Mouse (Mus musculus) forebrain, embryonic 12.5 days (tissue): ENCODE measurements around the gene Sema5a. TPM values are rescaled to one million over a fixed set of nuclear protein-coding genes. Genes with fewer than 3 reads are reported as not detected.

Experiments
- ATAC-seq: fragments of 200-750 bp; cut with Nextera tagmentation; 2 replicates; pipeline ENCODE4 v1.8.0; 2017; ENCODE audit warnings: moderate TSS enrichment; ENCODE audit not compliant: low FRiP score
- H3K27ac ChIP-seq: fragments of 300-500 bp; sonication (generic); 2 replicates; pipeline ENCODE4 v1.5.1; 2016; ENCODE audit warnings: mild to moderate bottlenecking
- H3K27me3 ChIP-seq: fragments of 300-500 bp; sonication (generic); 2 replicates; pipeline ENCODE4 v1.6.1; 2016; ENCODE audit warnings: mild to moderate bottlenecking
- H3K36me3 ChIP-seq: fragments of 300-500 bp; sonication (generic); replicated peaks from 2 replicates; pipeline ENCODE4 v1.6.1; 2016; ENCODE audit warnings: mild to moderate bottlenecking
- H3K4me1 ChIP-seq: fragments of 300-500 bp; sonication (generic); 2 replicates; pipeline ENCODE4 v1.6.1; 2016
- H3K4me2 ChIP-seq: fragments of 300-500 bp; sonication (generic); 2 replicates; pipeline ENCODE4 v1.6.1; 2016; ENCODE audit warnings: mild to moderate bottlenecking, moderate library complexity
- H3K4me3 ChIP-seq: fragments of 300-500 bp; sonication (generic); replicated peaks from 2 replicates; pipeline ENCODE4 v1.5.1; 2016; ENCODE audit warnings: mild to moderate bottlenecking
- H3K9ac ChIP-seq: fragments of 300-500 bp; sonication (generic); 2 replicates; pipeline ENCODE4 v1.6.1; 2016; ENCODE audit warnings: mild to moderate bottlenecking
- H3K9me3 ChIP-seq: fragments of 300-500 bp; sonication (generic); 2 replicates; pipeline ENCODE4 v1.6.1; 2016
- WGBS: fragments of 180-500 bp; shearing (Covaris S2); methylation state at CpG from one replicate; pipeline ENCODE4 v1.1.7; 2016; 5-methylcytosine and 5-hydroxymethylcytosine counted together
- polyA plus RNA-seq: library from polyadenylated mRNA; unstranded; fragments of >200 nt; fragmentation: Nextera tagmentation; extraction: Ambion mirVana; gene quantifications from 2 replicates; pipeline ENCODE4 v1.2.1, GENCODE M21; 2016

The Sema5a gene
- polyA plus RNA-seq, 1 experiment from 2014 or later = 20.7 TPM

- Histone ChIP-seq H3K4me2 (no peak overlapping the region), H3K36me3 (no peaks in the 10 kb centered on the region), H3K27me3 (no peaks in the 10 kb centered on the region), H3K4me1 (no peaks in the 10 kb centered on the region), H3K9me3 (no peaks in the 10 kb centered on the region), H3K27ac (no peak overlapping the region), H3K9ac (no peak overlapping the region), H3K4me3 (no peak overlapping the region)
- ATAC-seq = no peak
- 93% methylated on average over 5 of the region's 5 CpGs for WGBS
Measured at GRCm38 (mm10) chr15:32322455-32323220, 78.0 kb downstream of the Sema5a start.

DNA sequence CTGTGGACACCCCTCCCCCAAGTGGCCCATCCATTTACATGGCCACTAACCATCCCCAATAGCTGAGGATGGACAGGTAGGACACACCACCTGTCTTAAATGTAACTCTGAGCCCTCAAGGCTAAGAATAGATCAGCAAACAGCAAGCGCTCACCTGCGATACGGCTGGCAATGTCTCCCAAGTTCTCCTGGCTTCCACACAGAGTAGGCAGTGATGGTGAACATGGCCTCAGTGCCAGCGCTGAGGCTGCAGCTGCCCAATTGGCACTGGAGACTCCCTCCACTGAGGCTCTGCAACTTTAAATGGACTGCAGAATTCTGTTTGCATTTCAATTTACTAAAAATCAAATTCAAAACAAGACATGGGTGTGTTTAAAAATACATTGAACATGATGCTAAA lies 78.6 kb downstream of the Sema5a start:
- WGBS = 97% methylated on average over 4 of the region's 4 CpGs
- Histone ChIP-seq H3K27ac (no peak overlapping the region), H3K36me3 (no peaks in the 10 kb centered on the region), H3K4me3 (no peak overlapping the region), H3K27me3 (no peaks in the 10 kb centered on the region), H3K4me2 (no peak overlapping the region), H3K9me3 (no peaks in the 10 kb centered on the region), H3K9ac (no peak overlapping the region), H3K4me1 (no peaks in the 10 kb centered on the region)
- ATAC-seq = no peak

DNA sequence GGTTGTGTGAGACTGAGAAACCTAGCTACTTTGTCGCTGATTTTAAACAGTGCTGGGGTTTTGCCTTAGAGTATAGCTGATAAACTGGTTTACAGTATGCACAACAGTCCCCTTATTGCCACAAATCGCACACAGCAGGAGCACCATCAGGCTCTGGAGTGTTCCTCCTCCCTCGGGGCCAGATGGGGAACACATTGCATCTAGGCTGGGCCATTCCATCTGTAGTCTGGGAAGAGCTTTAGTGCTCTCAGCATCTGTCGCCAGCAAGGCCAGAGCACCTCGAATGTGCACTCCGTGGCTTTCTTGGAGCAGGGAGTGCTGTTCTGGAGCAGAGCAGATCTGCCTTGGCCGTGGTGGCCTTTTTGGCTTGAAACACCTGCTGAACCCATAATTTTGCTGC lies 79.5 kb downstream of the Sema5a start:
- no peak overlapping the region for H3K4me2 ChIP-seq
- no peak overlapping the region for H3K9ac ChIP-seq
- H3K4me3 ChIP-seq = no peak overlapping the region
- H3K27me3 ChIP-seq = no peaks in the 10 kb centered on the region
- no peaks in the 10 kb centered on the region for H3K9me3 ChIP-seq
- H3K36me3 ChIP-seq = no peaks in the 10 kb centered on the region
- peaks cover 6% of the 10 kb centered on the region for H3K4me1 ChIP-seq
- no peak for ATAC-seq
- 70% methylated on average over 7 of the region's 7 CpGs for WGBS
- H3K27ac ChIP-seq = no peak overlapping the region

DNA sequence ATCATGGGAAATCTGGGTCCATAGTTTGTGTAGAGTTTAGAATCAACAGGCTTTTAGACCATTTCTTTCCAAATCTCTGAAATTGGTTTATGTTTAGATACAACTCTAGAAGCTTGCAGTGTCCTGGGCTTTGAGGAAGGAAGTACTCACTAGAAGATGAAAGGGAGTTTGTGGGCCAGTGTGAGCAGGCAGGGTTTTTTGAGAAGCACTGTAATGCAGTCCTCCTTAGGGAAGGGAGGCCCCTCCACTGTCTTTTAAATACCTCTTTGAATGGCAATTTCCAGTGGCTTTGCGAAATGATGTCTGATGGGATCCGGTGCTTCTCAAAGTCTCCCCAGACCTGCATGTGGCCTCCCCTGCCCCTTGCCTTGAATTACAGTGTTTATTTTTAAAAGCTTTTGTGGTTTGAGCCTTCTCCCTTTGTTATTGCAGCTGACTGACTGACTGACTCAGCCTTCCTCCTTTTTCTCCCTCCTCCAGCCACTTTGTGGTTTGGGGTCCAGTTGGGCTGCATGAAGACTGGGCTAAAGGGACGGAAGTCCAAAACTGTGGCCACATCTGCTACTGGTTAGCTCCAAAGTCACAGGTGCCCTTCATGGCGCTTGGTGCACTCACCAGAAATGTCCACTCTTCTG lies 83.9 kb downstream of the Sema5a start:
- H3K9ac ChIP-seq = no peak overlapping the region
- no peaks in the 10 kb centered on the region for H3K27me3 ChIP-seq
- no peaks in the 10 kb centered on the region for H3K9me3 ChIP-seq
- H3K4me1 ChIP-seq = peaks cover 27% of the 10 kb centered on the region
- H3K4me2 ChIP-seq = no peak overlapping the region
- peak overlapping the region; percentile 50; the same call in 1 of the 2 replicates for H3K27ac ChIP-seq
- WGBS = 53% methylated on average over 4 of the region's 4 CpGs
- H3K4me3 ChIP-seq = no peak overlapping the region
- no peaks in the 10 kb centered on the region for H3K36me3 ChIP-seq
- ATAC-seq = no peak

DNA sequence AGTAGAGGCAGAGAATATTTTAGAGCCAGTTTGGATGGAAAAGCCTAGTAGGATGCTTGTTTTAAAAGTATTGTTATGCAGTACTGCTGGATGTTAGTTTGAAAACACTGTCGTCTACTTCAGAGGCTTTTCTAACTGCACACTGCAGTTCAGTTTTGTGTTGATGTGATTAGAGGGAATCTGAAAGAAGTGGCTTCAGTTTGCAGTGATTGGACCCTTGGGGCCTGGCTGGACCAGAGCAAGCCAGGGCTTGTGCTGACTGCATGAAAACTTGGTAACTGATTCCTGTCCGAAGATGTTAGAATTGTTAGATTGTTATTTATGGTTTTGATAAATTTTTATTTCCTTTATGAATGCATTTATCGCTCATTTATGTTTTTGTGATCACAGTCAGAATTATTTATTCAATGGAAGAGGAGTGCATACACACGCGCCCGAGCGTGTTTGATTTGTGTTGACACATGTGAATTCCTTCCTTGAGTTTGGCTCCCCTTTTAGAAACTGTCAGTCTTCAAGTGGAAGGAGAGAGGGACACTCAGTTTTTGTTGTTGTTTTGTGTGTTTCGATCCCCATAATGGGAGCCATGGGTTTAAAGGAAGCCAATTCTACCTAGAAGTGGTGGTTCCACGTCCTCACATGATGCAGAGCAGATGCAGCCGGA lies 85.2 kb downstream of the Sema5a start:
- Histone ChIP-seq H3K4me2 (no peak overlapping the region), H3K27ac (peak overlapping the region; percentile 50; the same call in 1 of the 2 replicates), H3K4me3 (no peak overlapping the region), H3K27me3 (no peaks in the 10 kb centered on the region), H3K9me3 (no peaks in the 10 kb centered on the region), H3K4me1 (peaks cover 27% of the 10 kb centered on the region), H3K36me3 (no peaks in the 10 kb centered on the region), H3K9ac (no peak overlapping the region)
- WGBS = 72% methylated on average over 10 of the region's 10 CpGs
- no peak for ATAC-seq

DNA sequence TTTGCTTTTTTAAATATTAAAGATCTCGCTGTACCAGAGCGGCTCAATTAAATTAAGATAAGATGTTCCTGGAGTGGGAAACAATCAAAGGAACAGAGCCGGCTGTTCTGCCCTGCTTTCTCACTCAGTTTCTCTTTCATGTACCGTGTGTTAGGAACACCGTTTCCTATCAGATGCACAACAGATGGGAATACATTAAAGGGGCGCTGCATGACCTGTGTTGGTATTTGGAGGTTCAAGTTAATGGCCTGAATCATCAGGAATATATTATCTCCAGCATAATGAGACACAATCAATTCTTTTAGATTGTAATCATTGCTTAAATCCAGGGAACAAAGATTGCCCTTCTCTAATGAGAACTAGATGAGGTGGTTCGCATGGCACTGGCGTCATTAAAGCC lies 85.8 kb downstream of the Sema5a start:
- 34% methylated on average over 8 of the region's 8 CpGs for whole genome bisulfite sequencing
- peak; percentile 57; the same call in 1 of the 2 replicates for ATAC-seq
- Histone ChIP-seq H3K4me2 (no peak overlapping the region), H3K4me3 (no peak overlapping the region), H3K4me1 (peaks cover 27% of the 10 kb centered on the region), H3K9ac (no peak overlapping the region), H3K27ac (0 out of 2 replicates have a peak overlapping the region, but pooled peaks have one; percentile 42), H3K36me3 (no peaks in the 10 kb centered on the region), H3K27me3 (no peaks in the 10 kb centered on the region), H3K9me3 (no peaks in the 10 kb centered on the region)

GRCm38 (mm10) chr15:32331037-32331436 lies 86.4 kb downstream of the Sema5a start:
- no peak overlapping the region for H3K9ac ChIP-seq
- H3K4me3 ChIP-seq = no peak overlapping the region
- ATAC-seq = peak; percentile 27; the same call in 1 of the 2 replicates
- no peak overlapping the region for H3K27ac ChIP-seq
- 50% methylated on average over 2 of the region's 2 CpGs for WGBS
- no peaks in the 10 kb centered on the region for H3K27me3 ChIP-seq
- H3K4me2 ChIP-seq = no peak overlapping the region
- H3K9me3 ChIP-seq = no peaks in the 10 kb centered on the region
- no peaks in the 10 kb centered on the region for H3K36me3 ChIP-seq
- H3K4me1 ChIP-seq = peaks cover 27% of the 10 kb centered on the region

- Histone ChIP-seq H3K9me3 (no peaks in the 10 kb centered on the region), H3K36me3 (no peaks in the 10 kb centered on the region), H3K4me3 (no peak overlapping the region), H3K4me2 (no peak overlapping the region), H3K27ac (no peak overlapping the region), H3K4me1 (peaks cover 27% of the 10 kb centered on the region), H3K9ac (no peak overlapping the region), H3K27me3 (no peaks in the 10 kb centered on the region)
- no peak for ATAC-seq
- 89% methylated on average over 2 of the region's 2 CpGs for WGBS
Measured at GRCm38 (mm10) chr15:32333456-32333855, 88.8 kb downstream of the Sema5a start.

GRCm38 (mm10) chr15:32337810-32338209 lies 93.2 kb downstream of the Sema5a start:
- H3K4me2 ChIP-seq = no peak overlapping the region
- ATAC-seq = no peak

DNA sequence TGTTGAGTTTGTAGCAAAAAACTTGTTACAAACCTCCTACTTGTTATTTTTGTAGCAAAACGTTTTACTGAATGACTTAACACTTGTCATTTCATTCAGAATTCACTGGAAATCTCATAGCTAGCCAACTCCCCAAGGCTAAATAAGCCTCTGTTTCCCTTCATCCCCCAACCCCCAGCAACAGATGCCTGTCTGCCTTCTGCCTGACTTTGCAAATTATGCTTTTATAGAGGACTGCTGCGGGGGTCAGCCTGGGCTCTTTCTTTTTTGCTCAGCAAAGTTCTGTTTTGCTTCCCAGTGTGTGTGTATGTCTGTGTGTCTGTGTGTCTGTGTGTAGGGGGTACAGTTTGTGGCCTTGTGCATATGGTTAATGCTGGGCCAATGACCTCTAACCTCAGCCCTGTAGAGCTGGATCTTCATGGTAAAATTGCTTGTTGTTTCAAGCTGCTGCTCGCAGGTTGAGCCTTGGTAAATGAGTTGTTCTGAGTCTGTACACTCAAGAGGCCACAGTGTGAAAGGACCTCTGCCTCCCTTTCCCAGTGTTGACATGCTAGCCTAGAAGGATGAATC lies 94.2 kb downstream of the Sema5a start:
- Histone ChIP-seq H3K4me3 (no peak overlapping the region), H3K27ac (no peak overlapping the region), H3K36me3 (no peaks in the 10 kb centered on the region), H3K9ac (no peak overlapping the region), H3K4me2 (no peak overlapping the region), H3K9me3 (no peaks in the 10 kb centered on the region), H3K4me1 (peaks cover 11% of the 10 kb centered on the region), H3K27me3 (no peaks in the 10 kb centered on the region)
- 38% methylated on average over 3 of the region's 3 CpGs for WGBS
- ATAC-seq = peak; percentile 58; the same call in 1 of the 2 replicates

More at GRCm38 (mm10) chr15:32337810-32338209, 93.2 kb downstream of the Sema5a start:
- H3K27me3 ChIP-seq = no peaks in the 10 kb centered on the region
- WGBS = 94% methylated on average over 3 of the region's 3 CpGs
- H3K9ac ChIP-seq = no peak overlapping the region
- no peak overlapping the region for H3K4me3 ChIP-seq
- H3K27ac ChIP-seq = no peak overlapping the region
- H3K9me3 ChIP-seq = no peaks in the 10 kb centered on the region
- H3K36me3 ChIP-seq = no peaks in the 10 kb centered on the region
- H3K4me1 ChIP-seq = peaks cover 11% of the 10 kb centered on the region

DNA sequence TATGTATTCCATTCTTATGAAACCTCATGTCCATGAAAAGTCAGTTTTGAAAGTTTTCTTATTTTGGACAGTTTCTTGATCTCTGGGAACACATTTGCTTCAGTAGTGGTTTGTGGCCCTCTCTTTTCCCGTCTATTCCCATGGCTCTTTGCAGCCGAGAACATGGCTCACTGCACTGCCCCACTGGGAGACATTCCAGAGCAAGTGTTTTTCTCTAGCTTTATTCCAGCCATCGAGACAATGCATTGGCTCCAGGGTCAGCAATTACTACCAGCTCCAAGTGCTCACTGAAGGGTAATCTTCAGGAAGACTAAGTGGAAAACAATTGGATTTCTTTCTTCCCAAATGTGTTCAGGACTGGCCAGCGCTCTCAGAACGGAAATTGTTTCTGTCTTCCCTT lies 94.8 kb downstream of the Sema5a start:
- 49% methylated on average over 5 of the region's 5 CpGs for WGBS
- no peak overlapping the region for H3K27ac ChIP-seq
- no peak overlapping the region for H3K9ac ChIP-seq
- no peaks in the 10 kb centered on the region for H3K9me3 ChIP-seq
- H3K4me1 ChIP-seq = peaks cover 11% of the 10 kb centered on the region
- H3K4me2 ChIP-seq = no peak overlapping the region
- H3K4me3 ChIP-seq = no peak overlapping the region
- no peak for ATAC-seq
- no peaks in the 10 kb centered on the region for H3K36me3 ChIP-seq
- no peaks in the 10 kb centered on the region for H3K27me3 ChIP-seq

- Histone ChIP-seq H3K27ac (no peak overlapping the region), H3K4me1 (peaks cover 11% of the 10 kb centered on the region), H3K9ac (no peak overlapping the region), H3K4me2 (no peak overlapping the region), H3K36me3 (no peaks in the 10 kb centered on the region), H3K27me3 (no peaks in the 10 kb centered on the region), H3K4me3 (no peak overlapping the region), H3K9me3 (no peaks in the 10 kb centered on the region)
- WGBS = 80% methylated on average over 2 of the region's 2 CpGs
- no peak for ATAC-seq
Measured at GRCm38 (mm10) chr15:32341423-32341822, 96.8 kb downstream of the Sema5a start.
